Mouse (Mus musculus) heart, embryonic 11.5 days (tissue): Measurements from ENCODE around the gene Gm44973. TPM values are rescaled to one million over a fixed set of nuclear protein-coding genes. Genes with fewer than 3 reads are reported as not detected.

Source experiments
- ATAC-seq: fragments of 200-750 bp; cut with Nextera tagmentation; replicated peaks from 2 replicates; pipeline ENCODE4 v1.8.0; 2017; ENCODE audit warnings: moderate library complexity; ENCODE audit not compliant: insufficient number of reproducible peaks, low FRiP score, low TSS enrichment
- H3K27ac ChIP-seq: fragments of 300-500 bp; sonication (generic); 2 replicates; pipeline ENCODE4 v1.5.1; 2014; ENCODE audit warnings: mild to moderate bottlenecking, low read depth, low read length
- H3K27me3 ChIP-seq: fragments of 300-500 bp; sonication (generic); 2 replicates; pipeline ENCODE4 v1.6.1; 2014; ENCODE audit warnings: mild to moderate bottlenecking, low read length, mixed read lengths; ENCODE audit not compliant: control insufficient read depth, insufficient read depth
- H3K36me3 ChIP-seq: fragments of 300-500 bp; sonication (generic); 2 replicates; pipeline ENCODE4 v1.6.1; 2014; ENCODE audit warnings: mild to moderate bottlenecking, low read length, moderate library complexity, mixed read lengths; ENCODE audit not compliant: control insufficient read depth, insufficient read depth
- H3K4me1 ChIP-seq: fragments of 300-500 bp; sonication (generic); 2 replicates; pipeline ENCODE4 v1.6.1; 2014; ENCODE audit warnings: low read length; ENCODE audit not compliant: control insufficient read depth, insufficient read depth
- H3K4me2 ChIP-seq: fragments of 300-500 bp; sonication (generic); 2 replicates; pipeline ENCODE4 v1.6.1; 2014; ENCODE audit warnings: mild to moderate bottlenecking, moderate library complexity
- H3K4me3 ChIP-seq: fragments of 300-500 bp; sonication (generic); 2 replicates; pipeline ENCODE4 v1.5.1; 2014; ENCODE audit warnings: low read depth, low read length
- H3K9ac ChIP-seq: fragments of 300-500 bp; sonication (generic); 2 replicates; pipeline ENCODE4 v1.6.1; 2014; ENCODE audit warnings: mild to moderate bottlenecking, low read depth, low read length, moderate library complexity
- H3K9me3 ChIP-seq: fragments of 300-500 bp; sonication (generic); replicated peaks from 2 replicates; pipeline ENCODE4 v1.6.1; 2016; ENCODE audit warnings: low read length; ENCODE audit not compliant: control insufficient read depth
- whole genome bisulfite sequencing: fragments of 180-500 bp; shearing (Covaris S2); extraction: QIAGEN DNeasy Blood & Tissue Kit; methylation state at CpG from one replicate; pipeline ENCODE4 v1.1.7; 2014; ENCODE audit not compliant: insufficient replicate concordance; 5-methylcytosine and 5-hydroxymethylcytosine counted together
- polyA plus RNA-seq: library from polyadenylated mRNA; unstranded; fragments of >200 nt; fragmentation: Nextera tagmentation; extraction: Ambion mirVana; gene quantifications from 2 replicates; pipeline ENCODE4 v1.2.1, GENCODE M21; 2014

The Gm44973 gene
- polyA plus RNA-seq: 0.89 TPM in 1 of 2 replicates, not detected in the other

DNA sequence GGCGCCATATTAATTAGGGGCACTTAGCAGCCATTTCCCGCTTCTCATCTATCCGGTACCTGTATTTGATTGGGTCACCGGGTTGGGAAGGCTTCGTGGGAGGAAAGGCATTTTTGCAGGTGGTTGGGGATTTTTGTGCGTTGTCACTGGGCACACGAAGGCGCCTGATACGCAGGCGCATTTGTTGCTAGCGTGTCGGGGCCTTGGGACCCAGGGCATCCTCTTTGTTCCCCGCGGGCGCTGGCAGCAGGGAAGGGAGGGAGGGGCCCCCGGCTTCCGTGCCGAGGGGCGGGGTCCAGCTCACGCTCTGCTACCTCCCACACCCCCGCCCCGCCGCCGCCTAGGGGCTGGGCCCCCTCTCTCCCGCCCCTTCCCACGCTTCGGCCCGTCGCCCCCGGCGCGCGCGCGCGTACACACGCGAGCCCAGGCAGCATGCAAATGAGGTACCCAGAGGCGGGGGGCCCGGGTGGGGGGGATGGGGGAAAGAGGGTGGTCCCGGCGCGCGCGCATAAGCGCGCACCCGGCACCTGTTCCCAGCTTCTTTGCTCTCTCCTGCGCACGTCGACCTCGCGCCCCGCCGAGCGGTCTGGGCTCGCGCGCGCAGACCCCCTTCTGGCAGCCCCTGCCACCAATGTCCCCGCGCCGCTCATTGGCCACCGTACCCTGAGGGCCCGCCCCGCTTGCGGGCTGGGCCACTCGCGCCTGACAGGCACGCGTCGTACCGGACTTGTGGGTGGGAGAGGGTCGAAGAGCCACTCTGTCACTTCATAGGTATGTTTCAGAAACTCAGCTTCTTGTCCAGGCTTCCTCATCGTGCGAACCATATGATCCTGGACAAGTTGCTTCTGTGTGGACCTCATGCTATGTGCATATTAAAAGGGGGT lies at the start of gene Gm44973:
Gene Gm44973 (plus strand): TSS at position 379 of the 884 bp plus-strand sequence.
- 1% methylated on average over 72 of the region's 76 CpGs for WGBS

DNA sequence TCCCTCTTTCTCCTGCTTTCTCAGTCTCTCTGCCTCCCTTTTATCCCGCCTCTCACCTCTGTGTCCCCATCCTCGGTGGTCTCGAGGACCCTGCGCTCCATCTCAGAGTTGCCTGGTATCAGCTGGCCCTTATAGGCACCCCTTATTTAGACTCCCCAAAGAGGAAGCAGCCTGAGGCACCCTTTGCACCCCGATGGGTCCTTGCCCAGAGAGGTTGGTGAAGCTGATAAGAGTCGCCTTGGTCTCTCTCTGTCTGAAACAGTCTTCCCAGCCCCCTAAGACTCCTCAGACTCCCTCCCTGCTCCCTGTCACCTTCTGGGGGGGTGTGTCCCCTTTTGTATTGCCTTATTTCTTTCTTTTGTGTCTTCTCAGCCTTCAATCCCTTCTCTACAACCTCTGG lies 44.2 kb upstream of the Gm44973 start, which contains the start of gene Sbk3:
Gene Sbk3 (minus strand): TSS at position 101 of the 400 bp plus-strand sequence.
- Histone ChIP-seq H3K4me3 (no peak within 1 kb of the TSS), H3K4me2 (no peak within 1 kb of the TSS), H3K9ac (no peak within 1 kb of the TSS), H3K36me3 (no peaks in the 10 kb centered on the region), H3K27me3 (no peaks in the 10 kb centered on the region), H3K9me3 (no peaks in the 10 kb centered on the region), H3K27ac (no peak within 1 kb of the TSS), H3K4me1 (peaks cover 4% of the 10 kb centered on the region; the same call in 1 of the 2 replicates)
- ATAC-seq: no peak
- 38% methylated on average over 6 of the region's 6 CpGs for WGBS

More for the DNA sequence above, at the start of gene Gm44973:
- no peaks in the 10 kb centered on the region for H3K9me3 ChIP-seq
- H3K9ac ChIP-seq: peak within 1 kb of the TSS; percentile 96
- peak within 1 kb of the TSS; percentile 99 for H3K27ac ChIP-seq
- H3K4me3 ChIP-seq: peak within 1 kb of the TSS; percentile 83
- ATAC-seq: peak; percentile 82
- H3K36me3 ChIP-seq: peaks cover 18% of the 10 kb centered on the region
- H3K4me1 ChIP-seq: 0 out of 2 replicates have a peak, but pooled peaks cover 2% of the 10 kb centered on the region
- H3K27me3 ChIP-seq: no peaks in the 10 kb centered on the region
- H3K4me2 ChIP-seq: peak within 1 kb of the TSS; percentile 78

DNA sequence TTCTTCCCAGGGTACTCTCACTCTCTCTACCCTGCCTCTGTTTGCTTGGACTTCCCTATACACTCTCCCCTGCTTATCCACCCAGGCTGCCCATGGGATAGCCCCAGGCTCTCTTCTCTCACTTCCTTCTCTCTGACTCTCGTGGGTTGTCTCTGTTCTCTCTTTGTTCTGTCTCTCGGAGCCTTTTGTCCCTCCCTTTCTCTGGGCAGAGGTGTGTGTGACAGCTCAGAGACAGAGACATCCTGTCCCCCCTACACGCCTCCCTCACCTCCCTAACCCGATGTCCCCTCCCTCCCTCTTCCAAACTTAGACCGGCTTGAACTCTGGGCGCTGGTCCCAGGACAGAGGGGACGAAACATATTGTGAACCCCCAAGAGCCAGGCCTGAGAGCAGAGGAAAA lies 43.6 kb upstream of the Gm44973 start:
- no peaks in the 10 kb centered on the region; the same call in 1 of the 2 replicates for H3K9me3 ChIP-seq
- WGBS: 16% methylated on average over 7 of the region's 7 CpGs
- H3K36me3 ChIP-seq: no peaks in the 10 kb centered on the region
- H3K27ac ChIP-seq: no peak overlapping the region
- no peak overlapping the region for H3K9ac ChIP-seq
- H3K4me2 ChIP-seq: no peak overlapping the region
- peaks cover 4% of the 10 kb centered on the region; the same call in 1 of the 2 replicates for H3K4me1 ChIP-seq
- no peak overlapping the region for H3K4me3 ChIP-seq
- no peaks in the 10 kb centered on the region for H3K27me3 ChIP-seq
- ATAC-seq: no peak

DNA sequence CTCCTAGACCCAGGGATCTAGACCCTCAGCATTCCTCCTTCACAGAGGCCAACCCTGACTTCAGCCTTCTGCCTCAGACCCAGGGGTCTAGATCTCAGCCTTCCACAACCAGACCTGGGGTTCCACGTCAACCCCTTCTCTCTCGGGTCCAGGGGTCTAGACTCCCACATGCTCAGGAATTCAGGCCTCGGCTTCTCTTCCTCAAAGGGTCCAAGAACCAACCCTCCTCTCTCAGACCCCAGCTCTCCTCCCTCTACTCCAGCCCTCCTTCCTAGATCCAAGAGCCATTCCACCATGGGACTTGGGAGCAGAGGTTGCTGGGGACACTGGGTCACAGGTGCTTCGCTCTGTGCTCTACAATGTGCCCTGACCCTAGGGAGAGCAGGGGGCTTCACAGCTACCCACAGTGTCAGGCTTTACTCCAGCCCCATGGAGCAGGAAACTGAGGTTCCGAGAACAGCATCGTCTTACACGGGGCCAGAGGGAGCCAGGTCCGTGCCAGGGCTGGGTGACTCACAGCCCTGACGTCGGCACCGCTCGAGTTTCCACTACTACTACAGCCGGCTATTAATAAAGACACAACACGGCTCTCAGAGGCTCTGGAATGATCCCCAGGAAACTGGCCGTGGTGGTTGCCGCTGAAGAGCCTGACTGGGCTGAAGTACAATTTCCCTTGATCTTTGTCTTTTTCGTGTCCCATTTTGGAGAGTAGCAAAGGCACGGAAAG lies 42.8 kb upstream of the Gm44973 start:
- Histone ChIP-seq H3K27ac (peak overlapping the region; percentile 69), H3K36me3 (no peaks in the 10 kb centered on the region), H3K4me2 (no peak overlapping the region), H3K4me1 (peaks cover 4% of the 10 kb centered on the region; the same call in 1 of the 2 replicates), H3K4me3 (no peak overlapping the region), H3K9me3 (peaks cover 2% of the 10 kb centered on the region), H3K27me3 (no peaks in the 10 kb centered on the region), H3K9ac (no peak overlapping the region)
- 0 out of 2 replicates have a peak, but pooled peaks have one; percentile 23 for ATAC-seq
- 49% methylated on average over 18 of the region's 18 CpGs for WGBS

DNA sequence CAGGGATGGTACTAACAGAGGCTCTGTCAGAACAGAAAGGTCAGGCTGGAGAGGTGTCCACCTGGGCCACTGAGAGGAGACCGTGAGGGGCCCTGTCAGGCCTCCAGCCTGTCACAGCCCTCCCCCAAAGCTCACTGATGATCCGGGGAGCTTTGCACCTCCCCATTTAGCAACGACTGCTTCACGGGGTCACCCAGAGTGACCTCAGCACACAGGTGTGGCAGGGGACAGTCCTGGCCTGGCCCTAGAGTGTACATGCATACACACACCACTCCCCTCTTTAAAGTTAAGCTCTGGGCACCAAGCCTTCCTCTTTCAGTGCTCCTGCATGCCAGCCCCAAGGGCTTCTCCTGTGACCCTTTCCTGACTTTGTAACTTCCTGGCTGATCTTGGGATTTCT lies 39.8 kb upstream of the Gm44973 start:
- no peaks in the 10 kb centered on the region for H3K27me3 ChIP-seq
- peaks cover 4% of the 10 kb centered on the region; the same call in 1 of the 2 replicates for H3K4me1 ChIP-seq
- H3K27ac ChIP-seq: no peak overlapping the region
- H3K9ac ChIP-seq: no peak overlapping the region
- no peak for ATAC-seq
- H3K4me2 ChIP-seq: no peak overlapping the region
- no peak overlapping the region for H3K4me3 ChIP-seq
- no peaks in the 10 kb centered on the region for H3K36me3 ChIP-seq
- WGBS: 50% methylated on average over 4 of the region's 4 CpGs
- peaks cover 2% of the 10 kb centered on the region for H3K9me3 ChIP-seq

DNA sequence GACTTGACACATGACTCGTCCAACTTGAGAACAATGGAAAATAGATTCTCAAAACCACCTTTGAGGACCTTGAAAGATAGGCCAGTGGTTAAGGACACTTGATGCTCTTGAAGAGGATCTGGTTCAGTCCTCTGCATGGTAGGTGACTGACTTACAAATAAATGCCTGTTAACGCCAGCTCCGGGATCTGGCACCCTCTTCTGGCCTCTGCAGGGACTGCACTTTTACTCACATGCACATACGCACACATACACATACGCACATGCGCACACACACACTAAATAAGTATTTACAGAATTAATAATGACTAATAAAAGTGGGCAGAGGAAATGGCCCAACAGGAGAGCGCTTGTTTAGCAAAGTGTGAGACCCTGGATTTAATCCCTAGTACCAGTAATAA lies 38.5 kb upstream of the Gm44973 start:
- Histone ChIP-seq H3K27ac (no peak overlapping the region), H3K4me3 (no peak overlapping the region), H3K36me3 (no peaks in the 10 kb centered on the region), H3K4me1 (peaks cover 4% of the 10 kb centered on the region; the same call in 1 of the 2 replicates), H3K9me3 (peaks cover 2% of the 10 kb centered on the region), H3K27me3 (no peaks in the 10 kb centered on the region), H3K9ac (no peak overlapping the region), H3K4me2 (no peak overlapping the region)
- no peak for ATAC-seq
- WGBS: 82% methylated on average over 7 of the region's 7 CpGs

DNA sequence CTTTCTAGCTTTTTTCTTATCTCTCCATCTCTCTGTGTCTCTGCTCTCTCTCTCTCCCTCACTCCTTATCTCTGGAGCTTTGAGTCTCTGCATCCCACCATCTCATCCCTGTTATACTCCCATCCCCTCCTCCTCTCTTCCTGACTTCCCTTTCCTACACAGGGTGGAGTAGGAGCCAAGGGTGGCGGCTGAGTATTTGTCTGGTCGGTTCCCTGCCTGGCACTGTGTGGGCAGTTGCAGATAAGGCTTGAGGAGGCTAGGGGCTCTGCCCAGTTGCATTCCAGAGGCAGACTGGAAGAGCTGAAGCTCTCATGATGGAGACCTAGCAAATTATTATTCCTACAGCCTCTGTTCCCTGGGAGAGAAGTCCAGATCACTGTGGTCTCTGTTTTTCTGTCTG lies 27.0 kb upstream of the Gm44973 start:
- H3K9ac ChIP-seq: no peak overlapping the region
- H3K27ac ChIP-seq: no peak overlapping the region
- H3K9me3 ChIP-seq: peaks cover 3% of the 10 kb centered on the region; the same call in 1 of the 2 replicates
- H3K27me3 ChIP-seq: peaks cover 12% of the 10 kb centered on the region
- H3K4me1 ChIP-seq: no peaks in the 10 kb centered on the region
- H3K4me3 ChIP-seq: no peak overlapping the region
- peaks cover 7% of the 10 kb centered on the region for H3K36me3 ChIP-seq
- WGBS: 46% methylated on average over 2 of the region's 2 CpGs
- ATAC-seq: no peak
- H3K4me2 ChIP-seq: no peak overlapping the region

DNA sequence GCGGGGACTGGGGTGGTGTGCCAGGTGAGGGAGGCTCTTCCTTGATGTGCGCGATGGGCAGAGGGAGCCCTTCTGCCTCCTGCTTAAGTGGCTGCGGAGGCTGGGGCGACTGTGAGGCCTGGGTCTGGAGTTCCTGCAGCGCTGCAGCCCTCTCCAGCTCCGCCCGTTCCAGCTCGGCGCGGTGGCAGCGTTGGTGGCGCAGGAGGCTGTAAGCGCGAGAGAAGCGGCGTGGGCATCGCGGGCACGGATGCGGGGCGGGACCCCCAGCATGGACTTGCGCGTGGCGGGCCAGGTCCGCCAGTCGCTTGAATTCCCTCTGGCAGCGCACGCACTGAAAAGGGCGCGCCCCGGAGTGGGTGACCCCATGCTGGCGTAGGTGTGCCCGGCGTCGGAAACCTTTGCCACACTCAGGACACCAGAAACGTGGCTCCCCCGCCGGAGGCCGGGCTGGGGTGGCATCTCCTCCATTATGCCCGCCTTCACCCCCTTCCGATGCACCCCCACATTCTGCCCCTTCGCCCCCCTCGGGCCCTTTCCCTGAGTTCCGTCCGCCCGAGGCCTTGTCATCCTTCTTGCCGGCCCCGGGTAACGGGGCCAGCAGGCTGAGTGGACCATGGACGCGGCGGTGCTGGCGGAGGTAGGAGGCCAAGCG lies 21.8 kb upstream of the Gm44973 start:
- ATAC-seq: no peak
- H3K4me3 ChIP-seq: peak overlapping the region; percentile 62
- H3K9me3 ChIP-seq: peaks cover 6% of the 10 kb centered on the region; the same call in 1 of the 2 replicates
- peak overlapping the region; percentile 16 for H3K9ac ChIP-seq
- H3K27me3 ChIP-seq: peaks cover 29% of the 10 kb centered on the region
- H3K27ac ChIP-seq: no peak overlapping the region
- H3K36me3 ChIP-seq: peaks cover 9% of the 10 kb centered on the region
- peaks cover 16% of the 10 kb centered on the region for H3K4me1 ChIP-seq
- H3K4me2 ChIP-seq: peak overlapping the region; percentile 67
- 23% methylated on average over 55 of the region's 55 CpGs for WGBS
